Comparison of ENCODE assay signal across 8 mouse cellular contexts in genomic region chr8:120293421-120294357, GRCm38 (mm10).
DNase-seq lines count a peak whose midpoint lies in the region; ATAC-seq lines count a peak whose summit lies in the region.

No protein-coding gene starts in this region.

- H3K36me3 ChIP-seq in kidney, embryonic 16.5 days (ENCODE audit: insufficient read depth, low read length): no peaks in the 10 kb centered on the region
- no peaks in the 10 kb centered on the region for H3K36me3 ChIP-seq in forebrain, embryonic 10.5 days (replicated peaks)
- H3K36me3 ChIP-seq in liver, embryonic 11.5 days (ENCODE audit: control insufficient read depth, insufficient read depth, low read length): no peaks in the 10 kb centered on the region

- peaks cover 90% of the 10 kb centered on the region for H3K4me1 ChIP-seq in kidney, embryonic 16.5 days (ENCODE audit: insufficient read depth, low read length)
- H3K4me1 ChIP-seq in forebrain, embryonic 10.5 days: peaks cover 100% of the 10 kb centered on the region
- H3K4me1 ChIP-seq in liver, embryonic 11.5 days (replicated peaks; ENCODE audit: control insufficient read depth, insufficient read depth, low read length): peaks cover 82% of the 10 kb centered on the region

- no peaks in the 10 kb centered on the region for H3K27me3 ChIP-seq in kidney, embryonic 16.5 days (ENCODE audit: insufficient read depth, low read length)
- H3K27me3 ChIP-seq in forebrain, embryonic 10.5 days (ENCODE audit: poor library complexity, severe bottlenecking): peaks cover 92% of the 10 kb centered on the region
- no peaks in the 10 kb centered on the region for H3K27me3 ChIP-seq in liver, embryonic 11.5 days (replicated peaks; ENCODE audit: control insufficient read depth, insufficient read depth, low read length)

- WGBS in kidney, embryonic 16.5 days: 39% methylated on average over 18 of the region's 18 CpGs
- 26% methylated on average over 18 of the region's 18 CpGs for WGBS in forebrain, embryonic 10.5 days
- WGBS in liver, embryonic 11.5 days: 24% methylated on average over 18 of the region's 18 CpGs

- H3K4me3 ChIP-seq in kidney, embryonic 16.5 days (ENCODE audit: low read length): no peak overlapping the region
- H3K4me3 ChIP-seq in forebrain, embryonic 10.5 days: peak overlapping the region; percentile 27; the same call in 1 of the 2 replicates
- peak overlapping the region; percentile 55 for H3K4me3 ChIP-seq in liver, embryonic 11.5 days (ENCODE audit: low read depth, low read length)

- no peaks in the 10 kb centered on the region for H3K9me3 ChIP-seq in kidney, embryonic 16.5 days (ENCODE audit: low read length)
- no peaks in the 10 kb centered on the region for H3K9me3 ChIP-seq in forebrain, embryonic 10.5 days
- H3K9me3 ChIP-seq in liver, embryonic 11.5 days (ENCODE audit: control insufficient read depth, low read length): no peaks in the 10 kb centered on the region

- H3K4me2 ChIP-seq in kidney, embryonic 16.5 days (replicated peaks; ENCODE audit: low read depth, low read length): no peak overlapping the region
- peak overlapping the region; percentile 77 for H3K4me2 ChIP-seq in liver, embryonic 11.5 days

- no peak for DNase-seq in kidney, postnatal 4 days
- no peak for DNase-seq in forebrain, embryonic 10.5 days (ENCODE audit: extremely low spot score, low spot score)
- peak; percentile 76 for DNase-seq in liver, embryonic 11.5 days (ENCODE audit: low spot score)
- peak; percentile 47 for DNase-seq in retina, embryonic 14.5 days (ENCODE audit: low spot score)
- DNase-seq in adrenal gland, postnatal 36 days: no peak
- no peak for DNase-seq in left cerebral cortex, adult 9 months (ENCODE audit: low spot score in 2 of 2)
- DNase-seq in frontal cortex, postnatal 14 days (ENCODE audit: low spot score in 2 of 2): no peak

- peak overlapping the region; percentile 20; the same call in 1 of the 2 replicates for H3K9ac ChIP-seq in kidney, embryonic 16.5 days (replicated peaks; ENCODE audit: low read length)
- peak overlapping the region; percentile 77 for H3K9ac ChIP-seq in liver, embryonic 11.5 days (ENCODE audit: low read depth, low read length)

- no peak for ATAC-seq in kidney, embryonic 16.5 days (ENCODE audit: low FRiP score, low TSS enrichment)
- peak; percentile 86 for ATAC-seq in liver, embryonic 11.5 days (replicated peaks; ENCODE audit: low FRiP score)

- no peak overlapping the region; the same call in 1 of the 2 replicates for H3K27ac ChIP-seq in kidney, embryonic 16.5 days (ENCODE audit: low read length)
- peak overlapping the region; percentile 87 for H3K27ac ChIP-seq in forebrain, embryonic 10.5 days
- H3K27ac ChIP-seq in liver, embryonic 11.5 days (ENCODE audit: low read depth, low read length): peak overlapping the region; percentile 99

Comparison
In these comparisons a context has a peak if more than half of its experiments do, and no peak if none do; other contexts are left out.
1. DNase-seq: peak in liver, embryonic 11.5 days (single experiment) and retina, embryonic 14.5 days (single experiment); none in kidney, postnatal 4 days (0 of 2), forebrain, embryonic 10.5 days (single experiment), adrenal gland, postnatal 36 days (0 of 2), left cerebral cortex, adult 9 months (0 of 2) and frontal cortex, postnatal 14 days (0 of 2).